Mouse (Mus musculus): ENCODE measurements at regions not wholly inside any gene's neighbourhood (a gene's known extent, or its start where the extent isn't known, plus 50 kb on each side); places are given as distances from the start of the nearest gene placed in this dataset.

DNA sequence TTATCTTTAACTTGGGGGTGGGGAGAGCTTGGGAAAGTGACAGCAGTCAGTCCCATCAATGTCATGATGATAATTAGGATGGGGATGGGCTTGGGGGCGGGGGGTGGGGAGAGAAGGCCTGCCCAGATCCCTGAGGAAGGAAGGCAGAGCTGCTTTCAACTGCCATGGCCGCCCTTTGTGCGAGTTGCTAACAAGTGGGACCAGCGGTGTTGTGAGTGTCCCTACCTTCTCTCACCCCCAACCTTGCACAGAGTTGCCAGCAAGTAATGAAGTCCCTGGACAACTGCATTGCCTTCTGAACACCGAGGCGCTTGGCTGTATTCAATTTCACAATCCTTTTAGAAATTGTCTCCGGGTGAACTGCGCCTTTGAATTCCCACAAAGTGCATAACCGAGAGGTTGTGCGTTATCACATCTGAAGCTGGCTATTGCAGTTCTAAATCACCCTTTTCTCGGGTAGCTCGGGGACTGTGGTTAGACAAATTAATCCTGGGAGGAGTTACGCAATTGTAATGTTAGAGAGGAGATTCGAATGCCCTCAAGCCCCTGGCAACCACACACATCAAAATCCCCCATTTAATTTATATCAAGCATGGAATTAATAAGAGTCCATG is 257.9 kb upstream of the Daam1 start:
- DNase-seq (ENCODE audit: low spot score), result no peak

DNA sequence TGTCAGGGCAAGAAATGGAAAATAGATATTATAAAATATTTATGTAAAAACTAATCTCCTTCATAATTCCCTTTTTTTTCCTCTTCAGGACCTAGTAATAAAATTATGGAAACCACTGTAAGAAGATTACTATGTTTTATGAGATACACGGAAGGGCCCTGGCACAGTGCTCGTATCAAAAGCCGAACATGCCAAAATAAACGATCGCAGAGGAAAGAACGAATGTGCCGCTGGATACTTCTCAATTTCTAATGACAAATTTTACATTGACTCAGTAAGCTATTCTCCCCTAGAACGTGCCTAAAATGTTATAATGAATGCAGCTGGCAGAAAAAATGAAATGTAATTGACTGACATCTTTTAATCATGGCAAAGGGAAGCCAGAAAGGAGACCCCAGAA is 257.4 kb upstream of the Daam1 start:
- DNase-seq (ENCODE audit: low spot score), result no peak

DNA sequence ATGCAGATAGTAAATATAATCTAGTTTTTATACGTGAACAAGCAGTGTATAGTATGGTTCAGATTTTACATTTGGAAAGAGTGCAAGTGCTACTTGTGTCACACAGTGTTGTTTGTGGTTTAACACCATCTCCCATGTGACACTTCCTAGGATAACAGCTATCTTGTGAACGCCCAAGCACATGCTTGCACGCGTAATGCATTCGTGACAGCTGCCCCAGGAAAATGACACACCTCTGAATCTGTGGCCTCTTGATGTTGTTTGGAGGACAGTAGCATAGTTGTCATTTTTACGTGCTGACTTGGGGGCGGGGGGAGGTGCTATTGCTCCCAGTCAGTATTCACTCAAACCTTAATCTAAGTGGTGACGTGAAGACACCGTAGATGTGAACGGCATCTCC is 256.2 kb upstream of the Daam1 start:
- no peak for DNase-seq (ENCODE audit: low spot score)

DNA sequence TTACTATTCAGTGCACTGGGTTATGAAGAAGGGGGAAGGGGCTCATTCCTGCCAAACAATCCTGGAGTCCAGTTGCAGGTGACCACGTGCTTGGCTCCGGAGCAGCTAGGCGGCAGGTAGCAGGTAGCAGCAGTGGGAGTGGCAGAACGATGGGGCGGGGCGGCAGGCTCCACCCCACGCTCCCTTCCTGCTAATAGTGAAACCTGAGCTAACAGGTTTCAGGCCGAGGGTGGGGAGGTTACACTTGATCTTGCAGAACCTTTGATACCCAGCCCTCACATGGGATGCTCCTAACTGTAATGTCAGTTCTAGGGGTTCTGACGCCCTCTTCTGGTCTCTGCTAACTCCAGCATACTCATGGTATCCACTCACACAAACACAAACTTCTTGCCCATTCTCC is 253.5 kb upstream of the Daam1 start:
- no peak for DNase-seq (ENCODE audit: low spot score)

DNA sequence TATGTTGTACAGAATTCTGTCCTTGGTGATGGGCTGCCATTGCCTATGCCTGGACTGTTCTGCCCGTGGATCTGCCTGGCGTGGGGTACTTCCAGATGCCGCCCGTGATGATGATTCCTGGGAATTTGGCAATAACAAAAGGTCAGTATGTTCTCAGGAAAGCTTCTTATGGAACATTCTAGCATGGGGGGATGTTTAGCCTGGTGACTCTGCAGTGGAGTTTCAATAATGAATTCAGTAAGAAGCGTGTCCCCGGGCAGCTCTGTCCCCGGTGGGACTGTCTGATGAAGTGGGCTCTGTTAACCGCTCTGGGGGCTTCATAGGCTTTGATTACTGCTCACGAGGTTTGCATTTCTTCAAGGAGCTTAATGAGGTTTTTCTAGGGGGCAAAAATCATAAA is 252.9 kb upstream of the Daam1 start:
- no peak for DNase-seq (ENCODE audit: low spot score)

GRCm38 (mm10) chr12:71578912-71579311 is 252.0 kb upstream of the Daam1 start:
- no peak for DNase-seq (ENCODE audit: low spot score)

DNA sequence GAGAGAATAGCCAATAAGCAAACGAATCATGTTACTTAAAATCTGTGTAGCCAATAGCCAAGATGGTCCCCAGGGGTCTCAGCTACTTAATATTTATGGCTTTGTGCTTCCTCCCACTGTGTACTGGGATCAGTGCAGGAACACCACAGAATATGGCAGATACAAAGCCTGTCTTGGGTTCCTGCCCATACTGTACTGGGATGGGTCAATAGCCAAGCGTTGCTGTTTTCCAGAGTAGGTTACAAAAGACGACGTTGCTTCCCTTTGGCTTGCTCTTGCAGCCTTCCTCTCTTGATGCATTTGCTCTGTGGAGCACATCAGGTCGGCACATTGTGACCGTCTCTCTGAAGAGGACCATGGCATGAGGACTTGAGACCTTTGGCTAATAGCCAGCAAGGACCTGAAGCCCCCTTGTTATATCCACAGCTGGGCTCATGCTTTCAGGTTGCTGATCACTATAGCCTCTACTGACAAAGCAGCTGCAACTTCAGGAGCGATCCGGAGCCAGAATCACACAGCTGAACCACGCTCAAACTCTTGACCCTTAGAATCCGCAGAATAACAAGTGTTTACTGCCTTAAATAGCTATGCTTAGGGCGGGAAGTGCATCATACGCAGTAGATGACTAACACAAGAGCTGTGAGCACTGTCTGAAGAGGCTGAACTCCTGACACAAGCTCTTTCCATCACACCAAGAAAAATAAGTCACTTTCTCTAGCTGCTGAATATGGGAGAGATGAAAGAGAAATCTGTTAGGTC is 250.2 kb upstream of the Daam1 start:
- no peak for DNase-seq (ENCODE audit: low spot score)

GRCm38 (mm10) chr12:71584618-71585017 is 246.3 kb upstream of the Daam1 start:
- no peak for DNase-seq (ENCODE audit: low spot score)

GRCm38 (mm10) chr12:71598641-71599040 is 232.2 kb upstream of the Daam1 start:
- no peak for DNase-seq (ENCODE audit: low spot score)

GRCm38 (mm10) chr12:71601091-71601690 is 229.7 kb upstream of the Daam1 start:
- DNase-seq (ENCODE audit: low spot score), result no peak

GRCm38 (mm10) chr12:71603136-71603535 is 227.7 kb upstream of the Daam1 start:
- no peak for DNase-seq (ENCODE audit: low spot score)

- no peak for DNase-seq (ENCODE audit: low spot score)
Observed at GRCm38 (mm10) chr12:71606366-71606765, 224.5 kb upstream of the Daam1 start.

DNA sequence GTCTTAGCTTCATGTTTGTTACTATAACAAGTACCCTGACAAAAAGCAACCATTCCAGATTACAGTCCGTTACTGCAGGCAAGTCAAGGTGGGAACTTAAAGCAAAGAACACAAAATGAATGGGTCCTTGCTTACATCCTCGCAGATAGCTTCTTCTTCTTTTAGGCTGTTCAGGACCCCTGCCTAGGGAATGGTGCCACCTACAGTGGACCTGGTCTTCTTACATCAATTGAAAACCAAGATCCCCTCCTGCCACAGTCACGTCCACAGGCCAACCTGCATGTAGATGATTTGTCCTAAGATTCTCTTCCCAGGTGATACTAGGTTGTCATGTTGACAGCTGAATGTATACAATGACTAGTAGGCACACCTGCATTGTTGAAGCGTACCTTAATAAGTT is 222.9 kb upstream of the Daam1 start:
- DNase-seq (ENCODE audit: low spot score), result no peak

DNA sequence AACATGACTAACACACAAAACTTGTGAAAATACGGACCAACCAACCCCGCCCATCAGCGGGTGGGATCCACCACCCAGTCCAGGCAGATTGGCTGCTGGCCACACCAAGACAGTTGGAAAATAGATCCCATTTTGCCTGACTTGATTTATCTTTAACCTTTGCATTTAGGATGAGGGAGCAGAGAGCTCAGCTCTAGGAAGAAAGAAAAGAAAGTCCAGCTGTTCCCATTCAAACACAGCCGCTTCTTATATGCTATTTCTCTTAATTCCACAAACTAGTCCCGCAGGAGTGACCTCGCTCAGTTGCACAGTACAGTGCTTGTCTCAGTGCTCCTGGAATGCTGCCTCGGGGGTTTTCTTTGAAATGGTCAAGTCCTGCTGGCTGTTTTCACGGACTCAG is 217.6 kb upstream of the Daam1 start:
- no peak for DNase-seq (ENCODE audit: low spot score)

GRCm38 (mm10) chr12:71614945-71615344 is 215.9 kb upstream of the Daam1 start:
- DNase-seq (ENCODE audit: low spot score), result no peak

- no peak for DNase-seq (ENCODE audit: low spot score)
Observed at GRCm38 (mm10) chr12:71615383-71615782, 215.5 kb upstream of the Daam1 start.

- no peak for DNase-seq (ENCODE audit: low spot score)
Observed at GRCm38 (mm10) chr12:71616121-71616520, 214.8 kb upstream of the Daam1 start.

DNA sequence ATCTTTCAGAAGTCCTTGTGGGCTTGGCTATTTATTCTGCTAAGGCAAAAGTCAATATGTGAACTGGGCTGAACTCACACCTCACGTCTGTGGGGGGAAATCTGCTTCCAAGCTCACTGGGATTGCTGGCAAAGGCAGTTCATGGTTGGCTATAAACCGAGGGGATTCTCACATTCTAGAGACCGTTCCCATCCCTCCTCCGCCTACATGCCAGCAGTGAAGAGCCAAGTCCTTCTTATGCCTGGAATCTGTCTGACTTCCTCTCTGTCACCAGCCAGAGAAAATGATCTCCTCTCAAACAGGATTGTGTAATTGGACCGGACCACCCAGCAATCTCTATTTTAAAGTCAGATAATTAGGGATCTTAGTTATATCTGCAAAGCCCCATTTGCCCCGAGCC is 212.4 kb upstream of the Daam1 start:
- DNase-seq (ENCODE audit: low spot score), result no peak

DNA sequence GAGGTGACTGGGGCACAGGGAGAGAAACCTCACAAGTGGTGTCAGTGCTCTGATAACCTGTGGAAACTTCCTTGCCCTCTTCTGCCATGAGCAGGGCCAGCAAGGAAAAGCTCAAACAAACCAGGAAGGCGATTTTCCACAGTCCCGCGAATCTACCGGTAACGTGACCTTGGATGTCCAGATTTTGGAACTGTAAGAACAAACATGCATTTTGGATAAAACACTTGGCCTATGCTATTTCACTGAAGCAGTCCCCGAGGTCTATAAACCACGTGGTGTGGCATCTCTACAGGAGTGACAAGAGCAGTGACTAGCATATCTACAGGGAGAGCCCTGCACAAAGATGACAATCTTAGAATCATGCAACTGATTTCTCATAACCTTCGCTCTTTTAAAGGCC is 211.9 kb upstream of the Daam1 start:
- no peak for DNase-seq (ENCODE audit: low spot score)

DNA sequence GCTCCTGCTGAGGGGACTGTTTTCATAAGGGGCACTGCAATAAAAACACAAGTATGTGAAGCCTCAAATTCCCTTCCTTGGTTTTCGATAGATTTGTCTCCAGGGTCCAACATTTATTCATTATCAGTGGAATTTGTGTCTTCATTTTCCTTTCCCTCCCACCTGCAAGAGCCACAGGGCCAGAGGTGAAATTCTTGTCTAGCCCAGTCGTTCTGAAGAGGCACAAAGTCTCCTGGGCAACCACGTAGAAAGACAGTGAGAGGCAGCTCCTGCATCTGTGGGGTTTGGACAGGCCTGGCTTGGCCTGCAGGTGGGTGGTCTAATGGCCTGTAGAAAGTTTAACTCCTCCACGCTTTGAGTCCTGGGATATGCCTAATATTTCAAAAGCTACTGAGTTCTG is 211.3 kb upstream of the Daam1 start:
- DNase-seq (ENCODE audit: low spot score), result no peak

DNA sequence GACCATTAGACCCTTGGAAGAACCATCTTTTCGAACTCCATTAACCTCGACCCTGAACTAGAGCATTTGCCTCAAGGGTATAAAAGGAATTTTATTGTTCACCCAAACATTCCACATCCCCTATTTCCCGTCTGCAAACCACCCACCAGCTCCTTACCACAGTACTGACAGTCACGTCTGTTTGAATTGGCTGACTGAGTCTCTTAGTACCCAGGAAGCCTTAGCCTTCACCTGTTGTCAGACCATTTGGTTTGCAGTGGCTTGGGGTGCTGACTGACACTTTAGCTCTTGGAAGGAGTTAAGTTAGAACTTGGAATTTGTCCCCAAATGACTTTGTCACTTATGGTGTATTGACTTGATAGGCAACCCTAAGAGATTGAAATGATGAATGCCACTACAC is 209.3 kb upstream of the Daam1 start:
- DNase-seq (ENCODE audit: low spot score), result no peak

- no peak for DNase-seq (ENCODE audit: low spot score)
Observed at GRCm38 (mm10) chr12:71622761-71623160, 208.1 kb upstream of the Daam1 start.

GRCm38 (mm10) chr12:71623271-71623670 is 207.6 kb upstream of the Daam1 start:
- DNase-seq (ENCODE audit: low spot score), result no peak

DNA sequence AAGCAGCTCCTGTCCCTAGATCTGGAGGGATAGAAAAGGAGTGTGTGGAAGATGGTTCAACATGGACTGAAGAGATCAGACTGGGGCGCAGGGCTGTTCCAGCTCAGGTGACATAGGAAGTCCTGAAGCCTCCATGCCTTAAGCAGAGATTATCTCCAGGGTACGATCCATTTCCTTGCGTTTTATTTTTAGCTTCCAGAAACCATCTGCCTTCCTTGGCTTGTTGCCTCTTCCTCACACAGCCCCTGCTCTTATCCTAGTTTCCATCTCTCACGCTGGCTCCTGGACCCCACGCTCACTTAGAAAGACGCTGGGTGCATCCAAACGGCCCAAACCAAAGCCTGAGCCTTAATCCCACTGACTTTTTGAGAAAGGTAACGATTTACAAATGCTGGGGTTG is 206.8 kb upstream of the Daam1 start:
- no peak for DNase-seq (ENCODE audit: low spot score)
